Mouse (Mus musculus) CH12.LX (cell line): ENCODE data around the gene Slc24a2.

Source experiments
- CTCF ChIP-seq, 2 experiments: IDR thresholded peaks in 1 of 2; conservative IDR thresholded peaks in 1 of 2; 2 replicates each; pipeline ENCODE4 v1.5.1; 2011 to 2012; ENCODE audit warnings: low read depth in 2 of 2, low read length in 2 of 2, improper control_type of control experiment in 1 of 2, inconsistent platforms in 1 of 2, mild to moderate bottlenecking in 1 of 2, moderate library complexity in 1 of 2
- EP300 ChIP-seq: IDR thresholded peaks from 2 replicates; pipeline ENCODE4 v1.6.1; 2011; ENCODE audit warnings: low read length, improper control_type of control experiment
- ETS1 ChIP-seq: conservative IDR thresholded peaks from 2 replicates; pipeline ENCODE4 v1.6.1; 2012; ENCODE audit warnings: low read depth, mild to moderate bottlenecking, inconsistent platforms, low read length, improper control_type of control experiment, moderate library complexity
- JUND ChIP-seq: conservative IDR thresholded peaks from 2 replicates; pipeline ENCODE4 v1.6.1; 2011; ENCODE audit warnings: low read depth, low read length, improper control_type of control experiment
- KAT2A ChIP-seq: IDR thresholded peaks from 2 replicates; pipeline ENCODE4 v1.6.1; 2012; ENCODE audit warnings: low read length, improper control_type of control experiment, inconsistent platforms; ENCODE audit not compliant: insufficient replicate concordance
- MAX ChIP-seq: IDR thresholded peaks from 2 replicates; pipeline ENCODE4 v1.6.1; 2011; ENCODE audit warnings: low read length, improper control_type of control experiment
- MEF2A ChIP-seq: IDR thresholded peaks from 2 replicates; pipeline ENCODE4 v1.6.1; 2014; ENCODE audit warnings: low read depth, mild to moderate bottlenecking, inconsistent platforms, low read length, improper control_type of control experiment, borderline replicate concordance
- MXI1 ChIP-seq: IDR thresholded peaks from 2 replicates; pipeline ENCODE4 v1.6.1; 2011; ENCODE audit warnings: mild to moderate bottlenecking, low read depth, low read length, improper control_type of control experiment
- NELFE ChIP-seq: IDR thresholded peaks from 2 replicates; pipeline ENCODE4 v1.6.1; 2011; ENCODE audit warnings: low read depth, low read length, improper control_type of control experiment
- POLR2A ChIP-seq: IDR thresholded peaks from 2 replicates; pipeline ENCODE4 v1.6.1; 2011; ENCODE audit warnings: low read depth, mild to moderate bottlenecking, improper control_type of control experiment, low read length
- TCF12 ChIP-seq: IDR thresholded peaks from 2 replicates; pipeline ENCODE4 v1.6.1; 2014; ENCODE audit warnings: low read depth, mild to moderate bottlenecking, inconsistent platforms, low read length, improper control_type of control experiment
- USF1 ChIP-seq: IDR thresholded peaks from 2 replicates; pipeline ENCODE4 v1.6.1; 2014; ENCODE audit warnings: low read depth, mild to moderate bottlenecking, inconsistent platforms, low read length, improper control_type of control experiment
- ZC3H11A ChIP-seq: IDR thresholded peaks from 2 replicates; pipeline ENCODE4 v1.6.1; 2012; ENCODE audit warnings: low read depth, mild to moderate bottlenecking, inconsistent platforms, low read length, improper control_type of control experiment

DNA sequence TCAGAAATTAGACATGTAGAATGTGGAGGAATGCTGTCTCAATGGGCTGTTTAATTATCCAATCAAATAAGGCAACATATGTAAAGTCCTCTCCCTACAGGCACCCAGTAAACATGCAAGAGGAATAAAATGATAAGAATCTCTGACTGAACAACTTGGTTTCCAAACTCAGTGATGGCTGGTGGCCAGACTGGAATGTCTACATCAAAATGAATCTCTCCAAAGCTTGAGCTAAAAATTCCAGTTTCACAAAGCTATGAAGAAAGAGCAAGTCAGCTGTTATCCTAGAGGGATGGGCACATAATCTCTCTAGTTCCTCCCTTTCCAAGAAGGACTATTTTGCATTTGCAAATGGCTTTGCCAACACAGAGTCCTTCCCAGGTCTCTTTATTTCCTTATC is 139.4 kb downstream of the Slc24a2 start:
- TF ChIP-seq JUND (no peak), MEF2A (no peak), USF1 (no peak), ETS1 (no peak), NELFE (no peak), TCF12 (no peak), EP300 (no peak), POLR2A (no peak), CTCF (conservative IDR thresholded peaks at IDR 0.05 in 1 of 2, IDR thresholded peaks at IDR 0.05 in 1 of 2; ENCODE audit: low read depth in 2 of 2, low read length in 2 of 2) (no peak), ZC3H11A (no peak), MAX (no peak), KAT2A (no peak), MXI1 (no peak)
